Mouse (Mus musculus): ENCODE results near the gene Pnpla6. TPM values are rescaled to one million over a fixed set of nuclear protein-coding genes. Genes with fewer than 3 reads are reported as not detected.

Gene Pnpla6
- total and polyA plus RNA-seq, 3 experiments, result 25.1 to 61.5 (median 34.3) TPM

DNA sequence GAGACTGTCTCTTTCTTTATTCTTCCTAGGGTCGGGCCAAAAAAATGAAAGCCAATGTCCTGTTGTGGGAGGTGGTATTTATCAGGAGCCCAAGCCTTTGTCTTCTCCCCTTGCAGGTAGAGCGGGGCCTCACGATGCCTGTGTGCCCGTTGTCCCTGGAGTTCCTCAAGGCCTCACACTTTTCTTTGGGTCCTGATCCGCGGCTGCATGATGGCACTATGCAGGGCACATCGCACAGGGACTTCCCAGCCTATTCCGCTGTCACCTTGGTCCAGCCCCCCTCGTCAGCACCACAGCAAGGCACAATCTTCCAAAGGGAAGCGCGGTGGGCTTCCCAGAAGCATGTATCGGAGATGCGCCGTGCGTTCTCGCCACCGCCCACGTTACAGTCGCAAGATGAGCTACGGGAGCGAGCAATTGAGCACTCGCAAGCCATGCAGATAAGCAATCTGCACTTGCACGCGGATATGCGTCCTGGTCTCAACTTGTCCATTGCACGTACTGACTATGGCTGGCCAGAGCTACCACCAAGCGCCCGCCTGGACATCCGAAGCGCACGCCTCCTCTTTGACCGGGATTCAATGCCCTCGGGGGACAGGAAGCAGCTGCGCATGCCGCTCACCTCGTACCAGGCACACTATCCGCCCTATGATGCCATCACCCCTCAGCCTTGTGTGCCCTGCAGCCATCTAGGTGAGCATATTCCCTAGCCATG, 39.3 kb upstream of the Pnpla6 start:
- no peak for DNase-seq (ENCODE audit: low spot score)
- no peaks in the 10 kb centered on the region for H3K4me1 ChIP-seq (ENCODE audit: insufficient read depth, low read depth, low read length)
- no peaks in the 10 kb centered on the region for H3K36me3 ChIP-seq (replicated peaks)
- H3K9me3 ChIP-seq (replicated peaks), result no peaks in the 10 kb centered on the region
- no peak for ATAC-seq (ENCODE audit: extremely low read depth, insufficient number of reproducible peaks, low FRiP score, poor library complexity, severe bottlenecking)
- peaks cover 28% of the 10 kb centered on the region for H3K27me3 ChIP-seq (ENCODE audit: insufficient read depth, low read length)
- TF ChIP-seq CTCF (IDR thresholded peaks at IDR 0.05; ENCODE audit: low read depth, low read length), result no peak
- no peak for TF ChIP-seq GATA1 (IDR thresholded peaks at IDR 0.05; ENCODE audit: borderline replicate concordance, low read length)
- no peak for TF ChIP-seq TAL1 (conservative IDR thresholded peaks at IDR 0.05; ENCODE audit: low read depth, low read length)
- H3K4me3 ChIP-seq (ENCODE audit: low read depth, low read length), result no peak overlapping the region

GRCm38 (mm10) chr8:3480221-3480785, 34.9 kb upstream of the Pnpla6 start:
- Histone ChIP-seq H3K36me3 (replicated peaks) (no peaks in the 10 kb centered on the region), H3K27me3 (ENCODE audit: insufficient read depth, low read length) (peaks cover 34% of the 10 kb centered on the region), H3K9me3 (replicated peaks) (no peaks in the 10 kb centered on the region), H3K4me3 (ENCODE audit: low read depth, low read length) (no peak overlapping the region), H3K4me1 (ENCODE audit: insufficient read depth, low read depth, low read length) (peaks cover 2% of the 10 kb centered on the region; the same call in 1 of the 2 replicates)
- DNase-seq (ENCODE audit: low spot score) (no peak), ATAC-seq (ENCODE audit: extremely low read depth, insufficient number of reproducible peaks, low FRiP score, poor library complexity, severe bottlenecking) (no peak)
- no peak for TF ChIP-seq TAL1 (conservative IDR thresholded peaks at IDR 0.05; ENCODE audit: low read depth, low read length)
- no peak for TF ChIP-seq CTCF (IDR thresholded peaks at IDR 0.05; ENCODE audit: low read depth, low read length)
- no peak for TF ChIP-seq POLR2AphosphoS5 (IDR thresholded peaks at IDR 0.05; ENCODE audit: insufficient replicate concordance, low read depth, low read length)
- no peak for TF ChIP-seq GATA2 (IDR thresholded peaks at IDR 0.05; ENCODE audit: borderline replicate concordance, low read depth, low read length)
- no peak for TF ChIP-seq GATA1 (IDR thresholded peaks at IDR 0.05; ENCODE audit: borderline replicate concordance, low read length)

GRCm38 (mm10) chr8:3481605-3482004, 33.6 kb upstream of the Pnpla6 start:
- peaks cover 5% of the 10 kb centered on the region for H3K4me1 ChIP-seq (ENCODE audit: insufficient read depth, low read depth, low read length)
- DNase-seq (ENCODE audit: low spot score) (no peak), ATAC-seq (ENCODE audit: extremely low read depth, insufficient number of reproducible peaks, low FRiP score, poor library complexity, severe bottlenecking) (peak; percentile 66)
- peaks cover 25% of the 10 kb centered on the region for H3K27me3 ChIP-seq (ENCODE audit: insufficient read depth, low read length)
- H3K9me3 ChIP-seq (replicated peaks), result no peaks in the 10 kb centered on the region
- no peaks in the 10 kb centered on the region for H3K36me3 ChIP-seq (replicated peaks)
- H3K4me3 ChIP-seq (ENCODE audit: low read depth, low read length), result no peak overlapping the region
- TF ChIP-seq GATA2 (IDR thresholded peaks at IDR 0.05; ENCODE audit: borderline replicate concordance, low read depth, low read length) (no peak), TAL1 (conservative IDR thresholded peaks at IDR 0.05; ENCODE audit: low read depth, low read length) (no peak), CTCF (IDR thresholded peaks at IDR 0.05; ENCODE audit: low read depth, low read length) (no peak), GATA1 (IDR thresholded peaks at IDR 0.05; ENCODE audit: borderline replicate concordance, low read length) (no peak), POLR2AphosphoS5 (IDR thresholded peaks at IDR 0.05; ENCODE audit: insufficient replicate concordance, low read depth, low read length) (no peak)

DNA sequence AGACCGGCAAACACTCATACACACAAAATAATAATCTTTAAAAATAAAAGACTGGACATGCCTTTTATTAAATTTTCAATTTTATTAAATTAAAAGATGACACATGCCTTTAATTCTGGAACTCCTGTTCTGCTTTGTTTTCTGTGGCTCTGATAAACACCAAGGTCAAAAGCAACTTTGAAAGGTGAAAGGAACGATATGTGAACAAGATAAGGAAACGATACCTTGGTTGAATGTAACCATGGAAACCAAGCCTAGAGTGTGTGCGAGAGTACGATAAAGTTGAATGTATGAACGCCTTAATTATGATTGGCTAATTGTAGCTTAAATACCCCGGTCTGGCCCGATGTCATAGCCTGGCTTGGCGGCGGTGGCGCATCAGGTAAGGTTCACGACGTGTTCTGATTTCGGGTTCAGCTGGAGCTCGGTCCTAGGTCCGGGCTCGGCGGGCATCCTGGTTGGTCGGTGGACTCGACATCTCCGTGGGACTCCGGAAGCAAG, 32.9 kb upstream of the Pnpla6 start:
- DNase-seq (ENCODE audit: low spot score) (no peak), ATAC-seq (ENCODE audit: extremely low read depth, insufficient number of reproducible peaks, low FRiP score, poor library complexity, severe bottlenecking) (no peak)
- H3K36me3 ChIP-seq (replicated peaks), result no peaks in the 10 kb centered on the region
- peaks cover 12% of the 10 kb centered on the region for H3K4me1 ChIP-seq (ENCODE audit: insufficient read depth, low read depth, low read length)
- no peak overlapping the region for H3K4me3 ChIP-seq (ENCODE audit: low read depth, low read length)
- H3K9me3 ChIP-seq (replicated peaks), result no peaks in the 10 kb centered on the region
- no peak for TF ChIP-seq CTCF (IDR thresholded peaks at IDR 0.05; ENCODE audit: low read depth, low read length)
- no peak for TF ChIP-seq GATA2 (IDR thresholded peaks at IDR 0.05; ENCODE audit: borderline replicate concordance, low read depth, low read length)
- no peak for TF ChIP-seq GATA1 (IDR thresholded peaks at IDR 0.05; ENCODE audit: borderline replicate concordance, low read length)
- TF ChIP-seq POLR2AphosphoS5 (IDR thresholded peaks at IDR 0.05; ENCODE audit: insufficient replicate concordance, low read depth, low read length), result no peak
- no peak for TF ChIP-seq TAL1 (conservative IDR thresholded peaks at IDR 0.05; ENCODE audit: low read depth, low read length)
- H3K27me3 ChIP-seq (ENCODE audit: insufficient read depth, low read length), result peaks cover 24% of the 10 kb centered on the region

DNA sequence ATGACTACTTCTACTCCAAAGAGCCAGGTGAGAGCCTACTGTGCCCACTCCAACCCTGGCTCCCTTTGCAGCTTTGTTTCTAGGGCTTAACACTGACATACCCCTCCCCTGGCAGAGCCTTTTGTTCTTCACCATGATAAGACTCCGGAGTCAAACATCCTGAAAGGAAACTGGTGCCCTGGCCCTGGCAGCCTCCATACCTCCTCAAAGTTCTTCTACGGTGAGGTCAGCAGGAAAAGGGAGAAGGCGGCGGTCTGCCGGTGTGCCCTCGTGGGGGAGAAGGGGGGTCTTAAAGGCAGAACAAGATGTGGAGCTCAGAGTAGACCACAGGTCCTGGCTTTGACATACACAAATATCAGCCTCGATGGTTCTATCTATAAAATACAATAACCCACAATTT, 31.6 kb upstream of the Pnpla6 start:
- H3K27me3 ChIP-seq (ENCODE audit: insufficient read depth, low read length), result peaks cover 17% of the 10 kb centered on the region
- H3K9me3 ChIP-seq (replicated peaks), result no peaks in the 10 kb centered on the region
- H3K4me1 ChIP-seq (ENCODE audit: insufficient read depth, low read depth, low read length), result peaks cover 19% of the 10 kb centered on the region
- TF ChIP-seq CTCF (IDR thresholded peaks at IDR 0.05; ENCODE audit: low read depth, low read length) (no peak), POLR2AphosphoS5 (IDR thresholded peaks at IDR 0.05; ENCODE audit: insufficient replicate concordance, low read depth, low read length) (no peak), GATA2 (IDR thresholded peaks at IDR 0.05; ENCODE audit: borderline replicate concordance, low read depth, low read length) (no peak), TAL1 (conservative IDR thresholded peaks at IDR 0.05; ENCODE audit: low read depth, low read length) (no peak), GATA1 (IDR thresholded peaks at IDR 0.05; ENCODE audit: borderline replicate concordance, low read length) (no peak)
- H3K4me3 ChIP-seq (ENCODE audit: low read depth, low read length), result no peak overlapping the region
- DNase-seq (ENCODE audit: low spot score) (no peak), ATAC-seq (ENCODE audit: extremely low read depth, insufficient number of reproducible peaks, low FRiP score, poor library complexity, severe bottlenecking) (no peak)
- no peaks in the 10 kb centered on the region for H3K36me3 ChIP-seq (replicated peaks)

GRCm38 (mm10) chr8:3485192-3485591, 30.0 kb upstream of the Pnpla6 start:
- TF ChIP-seq POLR2AphosphoS5 (IDR thresholded peaks at IDR 0.05; ENCODE audit: insufficient replicate concordance, low read depth, low read length) (no peak), TAL1 (conservative IDR thresholded peaks at IDR 0.05; ENCODE audit: low read depth, low read length) (no peak), GATA2 (IDR thresholded peaks at IDR 0.05; ENCODE audit: borderline replicate concordance, low read depth, low read length) (no peak), CTCF (IDR thresholded peaks at IDR 0.05; ENCODE audit: low read depth, low read length) (no peak), GATA1 (IDR thresholded peaks at IDR 0.05; ENCODE audit: borderline replicate concordance, low read length) (no peak)
- Histone ChIP-seq H3K27me3 (ENCODE audit: insufficient read depth, low read length) (peaks cover 16% of the 10 kb centered on the region), H3K36me3 (replicated peaks) (no peaks in the 10 kb centered on the region), H3K9me3 (replicated peaks) (no peaks in the 10 kb centered on the region), H3K4me3 (ENCODE audit: low read depth, low read length) (no peak overlapping the region), H3K4me1 (ENCODE audit: insufficient read depth, low read depth, low read length) (peaks cover 19% of the 10 kb centered on the region)
- ATAC-seq (ENCODE audit: extremely low read depth, insufficient number of reproducible peaks, low FRiP score, poor library complexity, severe bottlenecking), result no peak
- no peak for DNase-seq (ENCODE audit: low spot score)
